Mouse (Mus musculus) lung, embryonic 16.5 days (tissue): Measurements from ENCODE around the gene Lactb. TPM values are rescaled to one million over a fixed set of nuclear protein-coding genes. Genes with fewer than 3 reads are reported as not detected.

ENCODE experiments used
- ATAC-seq: fragments of 200-750 bp; cut with Nextera tagmentation; 2 replicates; pipeline ENCODE4 v1.8.0; 2017; ENCODE audit warnings: low read depth, mild to moderate bottlenecking, moderate library complexity
- H3K27ac ChIP-seq: fragments of 300-500 bp; sonication (generic); 2 replicates; pipeline ENCODE4 v1.5.1; 2014; ENCODE audit warnings: mild to moderate bottlenecking, control low read depth, low read length
- H3K27me3 ChIP-seq: fragments of 300-500 bp; sonication (generic); 2 replicates; pipeline ENCODE4 v1.6.1; 2014; ENCODE audit warnings: low read depth, low read length, mixed read lengths; ENCODE audit not compliant: control insufficient read depth, insufficient read depth
- H3K36me3 ChIP-seq: fragments of 300-500 bp; sonication (generic); 2 replicates; pipeline ENCODE4 v1.6.1; 2014; ENCODE audit warnings: low read length; ENCODE audit not compliant: control insufficient read depth, insufficient read depth
- H3K4me1 ChIP-seq: fragments of 300-500 bp; sonication (generic); replicated peaks from 2 replicates; pipeline ENCODE4 v1.6.1; 2014; ENCODE audit warnings: low read length, mixed read lengths; ENCODE audit not compliant: control insufficient read depth, insufficient read depth
- H3K4me2 ChIP-seq: fragments of 300-500 bp; sonication (generic); 2 replicates; pipeline ENCODE4 v1.6.1; 2014; ENCODE audit warnings: low read depth, low read length, control low read depth
- H3K4me3 ChIP-seq: fragments of 300-500 bp; sonication (generic); 2 replicates; pipeline ENCODE4 v1.5.1; 2014; ENCODE audit warnings: mild to moderate bottlenecking, low read length, control low read depth
- H3K9ac ChIP-seq: fragments of 300-500 bp; sonication (generic); 2 replicates; pipeline ENCODE4 v1.6.1; 2014; ENCODE audit warnings: low read length, control low read depth
- H3K9me3 ChIP-seq: fragments of 300-500 bp; sonication (generic); 2 replicates; pipeline ENCODE4 v1.6.1; 2016; ENCODE audit warnings: low read length; ENCODE audit not compliant: control insufficient read depth
- WGBS: fragments of 180-500 bp; shearing (Covaris S2); extraction: QIAGEN DNeasy Blood & Tissue Kit; methylation state at CpG from one replicate; pipeline ENCODE4 v1.1.7; 2014; 5-methylcytosine and 5-hydroxymethylcytosine counted together
- polyA plus RNA-seq: library from polyadenylated mRNA; unstranded; fragments of >200 nt; fragmentation: Nextera tagmentation; extraction: Ambion mirVana; gene quantifications from 2 replicates; pipeline ENCODE4 v1.2.1, GENCODE M21; 2015

The Lactb gene
- polyA plus RNA-seq, 1 experiment from 2014 or later: 6.0 TPM

DNA sequence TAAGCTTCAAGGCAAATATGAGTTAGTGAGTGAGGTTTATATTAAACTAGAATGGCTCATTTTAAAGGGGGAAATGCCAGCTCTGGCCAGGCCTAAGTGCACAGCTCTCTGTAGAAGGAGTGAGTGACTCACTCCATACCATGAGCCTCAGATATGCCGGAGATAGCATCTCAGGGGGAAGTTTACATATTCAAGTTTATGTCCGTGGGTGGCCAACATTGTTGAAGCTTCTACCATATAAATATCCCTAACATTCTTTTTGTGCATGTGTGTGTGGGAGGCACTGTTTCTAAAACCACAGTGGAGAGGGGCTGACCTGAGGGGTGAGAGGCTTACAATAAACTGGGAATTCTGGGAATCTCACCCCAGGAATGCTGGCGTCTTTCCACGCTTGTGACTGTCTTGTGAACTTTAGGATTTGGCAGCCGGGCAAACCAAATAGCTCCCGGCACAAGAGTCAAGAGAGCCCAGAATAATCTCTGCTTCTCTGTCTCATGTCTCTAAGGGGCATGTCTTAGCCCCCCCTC lies 13.7 kb upstream of the Lactb start:
- peak; percentile 84 for ATAC-seq
- Histone ChIP-seq H3K4me2 (peak overlapping the region; percentile 20; the same call in 1 of the 2 replicates), H3K9ac (peak overlapping the region; percentile 45; the same call in 1 of the 2 replicates), H3K27ac (peak overlapping the region; percentile 96), H3K4me1 (peaks cover 42% of the 10 kb centered on the region), H3K36me3 (no peaks in the 10 kb centered on the region), H3K9me3 (no peaks in the 10 kb centered on the region), H3K27me3 (no peaks in the 10 kb centered on the region), H3K4me3 (no peak overlapping the region)
- 2% methylated on average over 6 of the region's 6 CpGs for WGBS

DNA sequence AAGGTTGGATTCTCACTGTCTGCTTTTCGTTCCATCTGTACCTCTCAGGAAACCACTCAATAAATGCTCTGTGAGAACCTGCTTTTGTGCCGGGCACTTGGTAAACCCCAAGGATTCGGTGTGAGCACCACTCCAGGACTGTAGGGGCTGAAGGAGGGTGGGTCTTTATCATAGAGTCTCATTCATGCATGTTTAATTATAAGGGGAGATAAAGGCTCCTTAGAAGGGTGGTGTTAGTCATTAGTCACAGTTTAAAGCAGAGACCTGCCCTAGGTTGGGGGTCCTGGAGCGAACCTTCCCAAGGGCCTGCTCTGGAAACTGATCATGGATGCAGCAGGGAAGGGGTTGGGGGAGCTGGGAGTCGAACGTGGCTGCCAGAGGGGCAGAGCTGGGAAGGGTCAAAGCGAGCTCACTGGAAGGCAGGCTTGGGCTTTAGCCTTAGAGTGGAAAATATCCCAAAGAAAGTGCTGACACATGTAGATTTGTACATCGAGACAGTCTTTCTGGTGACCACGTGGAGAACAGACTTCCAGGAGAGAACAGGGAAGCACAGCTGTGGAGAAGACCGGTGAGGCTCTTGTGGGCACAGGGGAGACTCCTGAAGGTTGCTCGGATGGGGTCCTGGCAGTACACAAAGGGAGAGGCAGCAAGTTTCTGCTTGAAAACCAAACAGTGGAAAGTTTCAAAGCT lies 13.1 kb upstream of the Lactb start:
- peak; percentile 27 for ATAC-seq
- Histone ChIP-seq H3K9ac (peak overlapping the region; percentile 45), H3K27ac (peak overlapping the region; percentile 96), H3K4me3 (no peak overlapping the region), H3K27me3 (no peaks in the 10 kb centered on the region), H3K4me2 (no peak overlapping the region), H3K4me1 (peaks cover 42% of the 10 kb centered on the region), H3K36me3 (no peaks in the 10 kb centered on the region), H3K9me3 (no peaks in the 10 kb centered on the region)
- WGBS: 31% methylated on average over 11 of the region's 11 CpGs

DNA sequence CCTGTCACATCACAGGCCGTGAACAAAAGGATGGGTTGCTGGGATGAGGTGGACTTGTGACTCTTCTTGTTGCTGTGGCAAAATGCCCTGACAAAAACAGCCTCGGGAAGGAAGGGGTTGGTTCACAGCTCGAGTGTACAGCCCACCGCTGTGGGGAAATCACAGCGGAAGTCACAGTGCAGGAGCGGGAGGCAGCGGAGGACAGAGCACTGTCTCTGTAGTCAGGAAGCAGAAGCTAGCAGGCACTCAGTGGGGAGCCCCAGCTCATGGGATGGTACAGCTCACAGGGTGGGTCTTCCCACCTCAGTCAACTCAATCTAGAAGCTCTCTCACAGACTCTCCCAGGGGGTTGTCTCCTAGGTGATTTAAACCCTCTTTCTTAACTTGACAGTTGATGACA lies 10.1 kb upstream of the Lactb start:
- no peak for ATAC-seq
- 70% methylated on average over 7 of the region's 7 CpGs for WGBS
- no peak overlapping the region for H3K4me3 ChIP-seq

GRCm38 (mm10) chr9:66982085-66982484 lies 6.8 kb upstream of the Lactb start:
- no peaks in the 10 kb centered on the region; the same call in 1 of the 2 replicates for H3K4me1 ChIP-seq
- no peak overlapping the region for H3K4me2 ChIP-seq
- no peak overlapping the region for H3K27ac ChIP-seq
- no peaks in the 10 kb centered on the region for H3K27me3 ChIP-seq
- no peak for ATAC-seq
- H3K4me3 ChIP-seq: no peak overlapping the region
- H3K36me3 ChIP-seq: no peaks in the 10 kb centered on the region
- H3K9ac ChIP-seq: no peak overlapping the region
- 78% methylated on average over 7 of the region's 7 CpGs for WGBS
- H3K9me3 ChIP-seq: no peaks in the 10 kb centered on the region

More for the DNA sequence above, 10.1 kb upstream of the Lactb start:
- Histone ChIP-seq H3K27ac (no peak overlapping the region), H3K36me3 (no peaks in the 10 kb centered on the region), H3K4me1 (peaks cover 25% of the 10 kb centered on the region), H3K4me2 (no peak overlapping the region), H3K9ac (no peak overlapping the region), H3K9me3 (no peaks in the 10 kb centered on the region), H3K27me3 (no peaks in the 10 kb centered on the region)

- no peaks in the 10 kb centered on the region for H3K9me3 ChIP-seq
- H3K4me2 ChIP-seq: no peak overlapping the region
- no peak overlapping the region for H3K4me3 ChIP-seq
- peaks cover 3% of the 10 kb centered on the region; the same call in 1 of the 2 replicates for H3K4me1 ChIP-seq
- 9% methylated on average over 5 of the region's 5 CpGs for WGBS
- H3K36me3 ChIP-seq: no peaks in the 10 kb centered on the region
- H3K9ac ChIP-seq: no peak overlapping the region
- H3K27me3 ChIP-seq: no peaks in the 10 kb centered on the region
- H3K27ac ChIP-seq: no peak overlapping the region
- ATAC-seq: 0 out of 2 replicates have a peak, but pooled peaks have one; percentile 23
These were observed 5.2 kb upstream of the Lactb start for GRCm38 (mm10) chr9:66980458-66980857.

DNA sequence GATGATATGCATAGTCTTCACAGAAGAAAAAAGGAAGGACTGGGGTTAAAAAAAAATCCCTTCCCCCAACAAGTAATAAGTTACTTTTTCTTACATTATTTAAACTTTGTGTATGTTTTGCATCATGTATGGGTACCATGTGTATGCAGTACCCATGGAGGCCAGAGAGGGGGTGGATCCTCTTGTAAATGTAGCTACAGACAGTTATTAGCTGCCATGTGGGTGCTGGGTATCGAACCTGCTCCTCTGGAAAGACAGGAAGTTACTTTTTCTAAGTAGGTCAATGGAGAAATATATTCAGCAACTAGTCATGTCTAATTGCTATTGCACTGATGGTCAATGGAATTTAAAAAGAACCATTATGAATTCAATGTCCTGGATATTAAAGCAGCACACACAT lies 3.2 kb upstream of the Lactb start:
- Histone ChIP-seq H3K4me1 (peaks cover 3% of the 10 kb centered on the region), H3K27me3 (no peaks in the 10 kb centered on the region), H3K4me3 (no peak overlapping the region), H3K4me2 (no peak overlapping the region), H3K36me3 (no peaks in the 10 kb centered on the region), H3K27ac (no peak overlapping the region), H3K9ac (no peak overlapping the region), H3K9me3 (no peaks in the 10 kb centered on the region)
- 55% methylated on average over 1 of the region's 1 CpGs for WGBS
- no peak for ATAC-seq

DNA sequence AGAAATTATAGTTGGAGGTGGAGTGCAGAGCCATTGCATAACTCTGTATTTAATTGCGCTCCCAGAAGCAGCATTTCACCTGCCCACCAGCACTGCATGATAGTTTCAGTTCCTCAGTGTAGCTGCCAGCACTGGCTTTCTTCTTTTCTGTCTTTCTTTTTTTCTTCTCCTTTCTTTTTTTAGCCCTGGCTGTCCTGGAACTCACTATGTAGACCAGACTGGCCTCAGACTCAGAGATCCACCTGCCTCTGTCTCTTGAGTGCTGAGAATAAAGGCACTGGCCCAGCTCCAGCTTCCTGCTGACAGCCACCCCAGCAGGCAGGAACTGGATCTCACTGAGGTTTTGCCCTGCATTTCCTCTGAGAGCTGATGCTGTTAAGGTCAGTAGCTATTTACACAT lies 2.7 kb upstream of the Lactb start:
- Histone ChIP-seq H3K27ac (no peak overlapping the region), H3K9ac (no peak overlapping the region), H3K27me3 (no peaks in the 10 kb centered on the region), H3K4me2 (no peak overlapping the region), H3K4me3 (no peak overlapping the region), H3K4me1 (peaks cover 3% of the 10 kb centered on the region), H3K36me3 (no peaks in the 10 kb centered on the region), H3K9me3 (no peaks in the 10 kb centered on the region)
- no peak for ATAC-seq
- 82% methylated on average over 1 of the region's 1 CpGs for WGBS

- no peaks in the 10 kb centered on the region for H3K27me3 ChIP-seq
- H3K4me1 ChIP-seq: peaks cover 3% of the 10 kb centered on the region
- no peak overlapping the region for H3K4me3 ChIP-seq
- H3K27ac ChIP-seq: no peak overlapping the region
- 59% methylated on average over 5 of the region's 5 CpGs for WGBS
- no peaks in the 10 kb centered on the region for H3K36me3 ChIP-seq
- H3K4me2 ChIP-seq: no peak overlapping the region
- H3K9ac ChIP-seq: no peak overlapping the region
- ATAC-seq: no peak
- no peaks in the 10 kb centered on the region for H3K9me3 ChIP-seq
These were observed 1.8 kb upstream of the Lactb start for GRCm38 (mm10) chr9:66977121-66977520.

GRCm38 (mm10) chr9:66974721-66975225 lies 511 bp downstream of the Lactb start:
- peaks cover 3% of the 10 kb centered on the region for H3K4me1 ChIP-seq
- peak overlapping the region; percentile 79 for H3K9ac ChIP-seq
- H3K4me3 ChIP-seq: peak overlapping the region; percentile 91
- H3K27ac ChIP-seq: peak overlapping the region; percentile 82
- peaks cover 6% of the 10 kb centered on the region for H3K36me3 ChIP-seq
- peak overlapping the region; percentile 85 for H3K4me2 ChIP-seq
- H3K27me3 ChIP-seq: no peaks in the 10 kb centered on the region
- under 1% methylated on average over 33 of the region's 41 CpGs for WGBS
- ATAC-seq: peak; percentile 89
- H3K9me3 ChIP-seq: no peaks in the 10 kb centered on the region
